Mouse (Mus musculus) heart, postnatal 14 days (tissue): ENCODE measurements around the gene Abhd5. TPM values are rescaled to one million over a fixed set of nuclear protein-coding genes. Genes with fewer than 3 reads are reported as not detected.
"Not testable (repeated sequence)": the region's sequence is repeated elsewhere in the genome, so short reads cannot be mapped to it uniquely, and the experiment has no call there.

Source experiments
- DNase-seq, 2 experiments: peaks; one replicate each; pipeline ENCODE4 v3.0.0; 2021 to 2022
- intact Hi-C: fragments of 180-260 bp; cut with DNase I; formaldehyde crosslinking; loops from one replicate; pipeline ENCODE4 v1.15.1; 2025
- long read RNA-seq, 2 experiments: library from polyadenylated mRNA; stranded (forward); transcript quantifications; one replicate each; pipeline ENCODE4 v2.0.0; 2021
- total RNA-seq, 2 experiments: library from RNA; stranded (reverse); gene quantifications; 2 replicates each; pipeline ENCODE4 v1.2.3; 2021

Gene Abhd5
- total RNA-seq = 10 to 100 TPM; 54.4 to 58.9 TPM
- long read RNA-seq, experiment 1, transcript Abhd5-204 (7 exons, 3,157 nt) = major isoform, 60 of 88 reads
- long read RNA-seq, experiment 1, partial matches to known transcripts = 4 of 88 reads
- long read RNA-seq, experiment 1, other reads (novel, unspliced or antisense) = 20 of 88 reads
- long read RNA-seq, experiment 2, transcript Abhd5-204 (7 exons, 3,157 nt) = major isoform, 69 of 101 reads
- long read RNA-seq, experiment 2, partial matches to known transcripts = 2 of 101 reads
- long read RNA-seq, experiment 2, other reads (novel, unspliced or antisense) = 27 of 101 reads

GRCm38 (mm10) chr9:122351303-122352024, at the start of gene Abhd5:
Abhd5 (plus strand) TSS chr9:122351608.
- DNase-seq = peak; percentile 98 to 99
- intact Hi-C loops = no loop called here

- DNase-seq = no peak
- intact Hi-C loops = loop anchor here (5.0 kb wide), 2 partner anchors 38 to 293 kb away; no protein-coding TSS in a partner anchor
These were observed 46.1 kb upstream of the Abhd5 start for GRCm38 (mm10) chr9:122305302-122305701.

GRCm38 (mm10) chr9:122309013-122309980, 42.1 kb upstream of the Abhd5 start:
- intact Hi-C loops = loop anchor here (5.0 kb wide), 2 partner anchors 42 to 297 kb away; no protein-coding TSS in a partner anchor
- DNase-seq = peak in 1 of 2 experiments; percentile 14

GRCm38 (mm10) chr9:122310613-122311049, 40.8 kb upstream of the Abhd5 start:
- intact Hi-C loops = loop anchor here (1.0 to 5.0 kb wide), 3 partner anchors 37 to 364 kb away; no protein-coding TSS in a partner anchor
- DNase-seq = peak; percentile 87 to 88

GRCm38 (mm10) chr9:122311051-122311760, 40.2 kb upstream of the Abhd5 start:
- DNase-seq = no peak
- intact Hi-C loops = loop anchor here (2.0 to 5.0 kb wide), 2 partner anchors 36 to 364 kb away; no protein-coding TSS in a partner anchor

- intact Hi-C loops = loop anchor here (5.0 kb wide), 1 partner anchor 35 kb away; no protein-coding TSS in a partner anchor
- DNase-seq = no peak
These were observed 39.0 kb upstream of the Abhd5 start for GRCm38 (mm10) chr9:122312296-122312990.

GRCm38 (mm10) chr9:122313128-122313527, 38.3 kb upstream of the Abhd5 start:
- intact Hi-C loops = loop anchor here (5.0 kb wide), 1 partner anchor 34 kb away; no protein-coding TSS in a partner anchor

GRCm38 (mm10) chr9:122314386-122314785, 37.0 kb upstream of the Abhd5 start:
- intact Hi-C loops = loop anchor here (5.0 kb wide), 1 partner anchor 33 kb away; no protein-coding TSS in a partner anchor
- DNase-seq = no peak

More at GRCm38 (mm10) chr9:122313128-122313527, 38.3 kb upstream of the Abhd5 start:
- not testable (repeated sequence) for DNase-seq

- intact Hi-C loops = loop anchor here (5.0 kb wide), 1 partner anchor 32 kb away; no protein-coding TSS in a partner anchor
- no peak for DNase-seq
These were observed 36.5 kb upstream of the Abhd5 start for GRCm38 (mm10) chr9:122314942-122315341.

GRCm38 (mm10) chr9:122315501-122315900, 35.9 kb upstream of the Abhd5 start:
- intact Hi-C loops = no loop called here

GRCm38 (mm10) chr9:122316562-122316961, 34.8 kb upstream of the Abhd5 start:
- intact Hi-C loops = no loop called here
- DNase-seq = no peak

More at GRCm38 (mm10) chr9:122315501-122315900, 35.9 kb upstream of the Abhd5 start:
- no peak for DNase-seq

GRCm38 (mm10) chr9:122320626-122321025, 30.8 kb upstream of the Abhd5 start:
- intact Hi-C loops = no loop called here
- DNase-seq = no peak

- DNase-seq = no peak
- intact Hi-C loops = no loop called here
These were observed 29.1 kb upstream of the Abhd5 start for GRCm38 (mm10) chr9:122322356-122322755.

- DNase-seq = no peak
- intact Hi-C loops = no loop called here
These were observed 25.4 kb upstream of the Abhd5 start for GRCm38 (mm10) chr9:122325996-122326395.

GRCm38 (mm10) chr9:122328199-122328598, 23.2 kb upstream of the Abhd5 start:
- intact Hi-C loops = no loop called here
- no peak for DNase-seq

GRCm38 (mm10) chr9:122336677-122337076, 14.7 kb upstream of the Abhd5 start:
- DNase-seq = no peak
- intact Hi-C loops = no loop called here

GRCm38 (mm10) chr9:122337510-122337931, 13.9 kb upstream of the Abhd5 start:
- intact Hi-C loops = no loop called here
- no peak for DNase-seq

- intact Hi-C loops = no loop called here
- DNase-seq = no peak
These were observed 11.4 kb upstream of the Abhd5 start for GRCm38 (mm10) chr9:122339972-122340371.

GRCm38 (mm10) chr9:122343399-122343798, 8.0 kb upstream of the Abhd5 start:
- no peak for DNase-seq
- intact Hi-C loops = no loop called here
